Mouse (Mus musculus): ENCODE data around the gene Fnbp1l.

DNA sequence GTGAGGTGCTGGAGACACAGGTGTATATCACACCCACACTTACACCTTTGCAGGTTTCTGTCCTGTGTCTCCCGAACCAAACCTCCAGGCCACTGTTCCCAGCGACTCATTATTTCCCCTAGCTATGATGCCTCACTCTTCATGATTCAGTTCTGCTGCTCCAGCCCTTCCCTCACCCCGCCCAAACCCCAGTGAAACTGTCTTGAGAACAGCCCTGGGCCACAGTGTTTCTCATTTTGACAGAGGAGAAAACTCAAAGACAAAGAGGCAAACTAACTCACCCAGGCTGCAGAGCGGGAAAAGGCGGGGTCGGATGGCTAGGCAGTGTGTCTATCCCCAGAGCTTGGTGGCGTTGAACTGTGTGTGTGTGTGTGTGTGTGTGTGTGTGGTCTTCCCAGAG, 121.0 kb downstream of the Fnbp1l start:
- TF ChIP-seq CTCF (IDR thresholded peaks at IDR 0.05; ENCODE audit: low read depth, low read length) (no peak), GATA1 (IDR thresholded peaks at IDR 0.05; ENCODE audit: borderline replicate concordance, low read length) (no peak)

All from G1E (cell line).